Mouse (Mus musculus) liver, embryonic 14.5 days (tissue): ENCODE data around the gene H2afy.

Experiments used
- CTCF ChIP-seq: IDR thresholded peaks from 2 replicates; pipeline ENCODE4 v1.5.1; 2016; ENCODE audit warnings: antibody characterized with exemption, low read depth, control low read depth
- EP300 ChIP-seq: IDR thresholded peaks from 2 replicates; pipeline ENCODE4 v1.6.1; 2016; ENCODE audit warnings: antibody characterized with exemption, low read depth

- no peak for TF ChIP-seq CTCF
- TF ChIP-seq EP300 = no peak
These were observed 82.1 kb downstream of the H2afy start for GRCm38 (mm10) chr13:56054089-56054488.
